Mouse (Mus musculus) thymus, adult 2 months (tissue): ENCODE results near the gene Zbtb9.

Source experiments
- CTCF ChIP-seq: fragments of 200-500 bp; IDR thresholded peaks from 2 replicates; pipeline ENCODE4 v1.5.1; 2012; ENCODE audit warnings: mild to moderate bottlenecking, control low read depth, low read length, moderate library complexity, borderline replicate concordance; ENCODE audit not compliant: control insufficient read depth, poor library complexity, insufficient read depth; ENCODE audit errors: extremely low read depth
- POLR2A ChIP-seq: fragments of 200-500 bp; IDR thresholded peaks from 2 replicates; pipeline ENCODE4 v1.6.1; 2012; ENCODE audit warnings: mild to moderate bottlenecking, low read length, control low read depth, moderate library complexity; ENCODE audit not compliant: control insufficient read depth, poor library complexity, insufficient read depth; ENCODE audit errors: extremely low read depth

DNA sequence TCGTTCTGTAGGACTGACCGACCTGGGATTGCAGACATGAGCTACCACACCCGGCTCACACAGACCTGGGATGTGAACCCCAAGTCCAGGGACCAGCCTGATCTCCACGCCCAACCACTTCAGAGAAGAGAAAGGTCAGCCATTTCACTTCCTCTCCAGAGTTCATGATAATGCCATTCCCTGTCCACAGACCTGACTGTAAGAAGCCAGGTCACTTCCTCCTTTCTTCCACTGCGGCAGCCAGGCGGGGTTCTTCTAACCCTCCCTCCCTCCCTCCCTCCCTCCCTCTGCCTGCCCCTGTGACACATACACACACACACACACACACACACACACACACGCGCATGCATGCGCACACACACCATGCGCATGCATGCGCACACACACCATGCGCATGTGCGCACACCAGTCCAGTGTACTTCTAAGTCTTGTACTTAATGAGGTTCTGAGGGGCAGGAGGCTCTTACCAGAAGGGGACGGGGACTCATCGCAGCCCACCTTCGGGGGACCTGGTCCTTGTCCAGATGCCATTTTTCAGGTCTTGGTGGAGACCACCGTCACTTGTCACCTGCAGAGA, 52.4 kb downstream of the Zbtb9 start:
- TF ChIP-seq CTCF (no peak), POLR2A (no peak)
